Mouse (Mus musculus): ENCODE results near the gene Adgrd1. TPM values are rescaled to one million over a fixed set of nuclear protein-coding genes. Genes with fewer than 3 reads are reported as not detected.

The Adgrd1 gene
- polyA plus RNA-seq, 1 experiment from 2014 or later = 0.15 TPM

DNA sequence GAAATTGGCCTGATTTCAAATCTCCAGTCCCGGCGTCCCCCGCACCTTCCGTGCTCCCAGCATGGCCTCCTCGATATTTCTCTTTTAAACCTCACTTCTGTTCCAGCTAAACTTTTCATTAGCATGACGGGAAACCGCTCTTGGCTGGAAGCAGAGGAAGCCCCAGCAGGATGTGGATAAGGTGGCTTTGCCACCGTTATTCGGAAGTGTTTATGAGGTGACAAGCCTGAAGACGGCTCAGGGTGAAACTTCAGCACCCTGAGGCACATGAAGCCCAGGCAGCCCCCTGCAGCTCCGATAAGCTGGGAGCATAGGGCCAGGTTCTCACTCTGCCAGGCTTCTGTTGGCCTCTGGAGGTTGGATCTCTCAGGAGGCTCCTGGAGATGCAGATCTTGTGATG lies 145.3 kb downstream of the Adgrd1 start:
- Histone ChIP-seq H3K36me3 (ENCODE audit: control insufficient read depth, insufficient read depth, low read length) (no peaks in the 10 kb centered on the region), H3K4me3 (ENCODE audit: low read depth, low read length) (no peak overlapping the region), H3K27ac (ENCODE audit: low read depth, low read length) (no peak overlapping the region), H3K9me3 (replicated peaks; ENCODE audit: control insufficient read depth, low read length) (no peaks in the 10 kb centered on the region), H3K9ac (ENCODE audit: low read length) (no peak overlapping the region), H3K4me1 (ENCODE audit: control insufficient read depth, insufficient read depth, low read length) (no peaks in the 10 kb centered on the region), H3K4me2 (ENCODE audit: low read length) (no peak overlapping the region), H3K27me3 (replicated peaks; ENCODE audit: control insufficient read depth, insufficient read depth, low read length) (no peaks in the 10 kb centered on the region)
- ATAC-seq = no peak
- no peak for DNase-seq (ENCODE audit: low spot score)
- 88% methylated on average over 11 of the region's 11 CpGs for WGBS

GRCm38 (mm10) chr5:129242265-129242664 lies 145.7 kb downstream of the Adgrd1 start:
- H3K4me3 ChIP-seq (ENCODE audit: low read depth, low read length) = no peak overlapping the region
- H3K4me1 ChIP-seq (ENCODE audit: control insufficient read depth, insufficient read depth, low read length) = no peaks in the 10 kb centered on the region
- no peak overlapping the region for H3K4me2 ChIP-seq (ENCODE audit: low read length)
- WGBS = 59% methylated on average over 3 of the region's 3 CpGs
- no peaks in the 10 kb centered on the region for H3K36me3 ChIP-seq (ENCODE audit: control insufficient read depth, insufficient read depth, low read length)
- no peaks in the 10 kb centered on the region for H3K27me3 ChIP-seq (replicated peaks; ENCODE audit: control insufficient read depth, insufficient read depth, low read length)
- no peak overlapping the region for H3K9ac ChIP-seq (ENCODE audit: low read length)
- H3K9me3 ChIP-seq (replicated peaks; ENCODE audit: control insufficient read depth, low read length) = no peaks in the 10 kb centered on the region
- no peak overlapping the region for H3K27ac ChIP-seq (ENCODE audit: low read depth, low read length)
- no peak for ATAC-seq
- DNase-seq (ENCODE audit: low spot score) = no peak

DNA sequence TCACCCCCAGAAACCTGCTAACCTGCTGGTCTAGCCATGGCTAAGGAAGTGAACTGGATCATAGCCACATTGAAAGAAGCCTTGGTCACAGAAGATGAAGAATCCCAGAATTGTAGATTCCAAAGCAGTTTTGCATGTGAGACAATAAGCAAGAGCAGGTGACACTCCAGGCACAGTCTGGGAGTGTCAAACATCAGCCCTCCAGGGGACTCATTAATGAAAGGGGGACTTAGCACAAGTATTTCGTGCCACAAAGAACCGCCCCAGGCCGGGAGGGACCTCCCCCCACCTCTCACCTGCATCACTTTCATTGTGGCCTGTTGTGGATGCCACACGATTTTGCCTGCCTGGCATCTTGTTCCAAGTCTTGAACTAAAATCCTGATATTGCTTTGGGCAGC lies 146.6 kb downstream of the Adgrd1 start:
- ATAC-seq (no peak), DNase-seq (ENCODE audit: low spot score) (no peak)
- Histone ChIP-seq H3K4me3 (ENCODE audit: low read depth, low read length) (no peak overlapping the region), H3K9me3 (replicated peaks; ENCODE audit: control insufficient read depth, low read length) (no peaks in the 10 kb centered on the region), H3K27ac (ENCODE audit: low read depth, low read length) (no peak overlapping the region), H3K4me1 (ENCODE audit: control insufficient read depth, insufficient read depth, low read length) (no peaks in the 10 kb centered on the region), H3K4me2 (ENCODE audit: low read length) (no peak overlapping the region), H3K9ac (ENCODE audit: low read length) (no peak overlapping the region), H3K36me3 (ENCODE audit: control insufficient read depth, insufficient read depth, low read length) (no peaks in the 10 kb centered on the region), H3K27me3 (replicated peaks; ENCODE audit: control insufficient read depth, insufficient read depth, low read length) (no peaks in the 10 kb centered on the region)
- WGBS = 38% methylated on average over 4 of the region's 4 CpGs

DNA sequence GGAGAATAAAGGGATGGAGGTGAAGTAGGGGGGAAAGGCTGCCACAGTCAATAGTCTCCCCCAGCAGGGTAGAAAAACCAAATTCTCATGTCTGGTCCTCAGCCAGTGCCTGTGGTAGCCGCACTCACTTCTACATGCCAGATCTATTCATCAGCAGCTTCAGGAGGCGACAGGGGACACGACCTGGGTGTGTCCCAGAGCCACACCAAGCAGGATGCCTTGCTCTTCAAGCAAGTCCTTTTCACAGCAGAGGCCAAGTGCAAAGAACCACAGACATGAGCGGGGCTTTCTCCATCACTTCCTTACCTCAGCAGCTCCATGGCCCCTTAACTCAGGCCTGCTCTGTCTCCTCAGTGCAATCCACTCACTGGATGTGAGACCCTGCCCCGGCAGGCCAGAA lies 147.8 kb downstream of the Adgrd1 start:
- H3K27ac ChIP-seq (ENCODE audit: low read depth, low read length) = no peak overlapping the region
- DNase-seq (ENCODE audit: low spot score) = no peak
- H3K4me3 ChIP-seq (ENCODE audit: low read depth, low read length) = no peak overlapping the region
- no peaks in the 10 kb centered on the region for H3K9me3 ChIP-seq (replicated peaks; ENCODE audit: control insufficient read depth, low read length)
- H3K4me2 ChIP-seq (ENCODE audit: low read length) = no peak overlapping the region
- ATAC-seq = no peak
- no peaks in the 10 kb centered on the region for H3K4me1 ChIP-seq (ENCODE audit: control insufficient read depth, insufficient read depth, low read length)
- H3K36me3 ChIP-seq (ENCODE audit: control insufficient read depth, insufficient read depth, low read length) = no peaks in the 10 kb centered on the region
- no peaks in the 10 kb centered on the region for H3K27me3 ChIP-seq (replicated peaks; ENCODE audit: control insufficient read depth, insufficient read depth, low read length)
- H3K9ac ChIP-seq (ENCODE audit: low read length) = no peak overlapping the region
- 57% methylated on average over 5 of the region's 5 CpGs for WGBS

GRCm38 (mm10) chr5:129249080-129249479 lies 152.5 kb downstream of the Adgrd1 start:
- DNase-seq (ENCODE audit: low spot score) = no peak
- Histone ChIP-seq H3K27me3 (replicated peaks; ENCODE audit: control insufficient read depth, insufficient read depth, low read length) (no peaks in the 10 kb centered on the region), H3K4me1 (ENCODE audit: control insufficient read depth, insufficient read depth, low read length) (no peaks in the 10 kb centered on the region), H3K4me3 (ENCODE audit: low read depth, low read length) (no peak overlapping the region), H3K27ac (ENCODE audit: low read depth, low read length) (no peak overlapping the region), H3K9me3 (replicated peaks; ENCODE audit: control insufficient read depth, low read length) (no peaks in the 10 kb centered on the region), H3K4me2 (ENCODE audit: low read length) (no peak overlapping the region), H3K36me3 (ENCODE audit: control insufficient read depth, insufficient read depth, low read length) (no peaks in the 10 kb centered on the region), H3K9ac (ENCODE audit: low read length) (no peak overlapping the region)
- ATAC-seq = no peak
- 87% methylated on average over 8 of the region's 8 CpGs for WGBS

Other genes with a start within 250 kb of the Adgrd1 start
- gene Rimbp2, start 143.3 kb upstream of the Adgrd1 start, polyA plus RNA-seq (2014; fragmentation: Nextera tagmentation; extraction: Ambion mirVana) = 2.2 and 3.4 TPM in 2 replicates
- 13.9 and 16.9 TPM in 2 replicates for gene Stx2, start 88.2 kb upstream of the Adgrd1 start, polyA plus RNA-seq (2014; fragmentation: Nextera tagmentation; extraction: Ambion mirVana)
- gene Ran, start 76.7 kb upstream of the Adgrd1 start, polyA plus RNA-seq (2014; fragmentation: Nextera tagmentation; extraction: Ambion mirVana) = 595 and 632 TPM in 2 replicates

Data from forebrain, embryonic 14.5 days (tissue).